Mouse (Mus musculus): ENCODE results near the gene Tstd3. TPM values are rescaled to one million over a fixed set of nuclear protein-coding genes. Genes with fewer than 3 reads are reported as not detected.
A peak's percentile ranks its signal among the peaks of the same experiment; 100 is the strongest.
"Not testable (repeated sequence)": the region's sequence is repeated elsewhere in the genome, so short reads cannot be mapped to it uniquely, and the experiment has no call there.

Gene Tstd3
- polyA plus RNA-seq, 1 experiment, result 44.4 TPM

DNA sequence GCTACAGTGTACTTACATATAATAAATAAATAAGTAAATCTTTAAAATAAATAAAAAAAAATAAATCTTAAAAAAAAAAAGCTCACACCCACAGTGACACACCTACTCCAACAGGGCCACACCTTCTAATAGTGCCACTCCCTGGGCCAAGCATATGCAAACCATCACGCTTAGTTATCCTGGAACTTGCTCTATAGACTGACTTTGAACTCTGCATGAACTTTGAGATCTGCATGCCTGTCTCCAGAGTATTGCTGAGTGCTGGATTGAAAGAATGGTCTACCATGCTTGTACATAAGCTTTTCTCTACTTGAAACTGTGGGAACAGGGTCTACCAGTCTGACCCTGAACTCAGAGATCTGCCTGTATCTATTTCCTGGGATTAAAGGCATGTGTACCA lies 4.1 kb upstream of the Tstd3 start:
- no peak overlapping the region for H3K27ac ChIP-seq (replicated peaks; ENCODE audit: low read depth, low read length)
- H3K4me3 ChIP-seq (ENCODE audit: insufficient read depth, low read depth, low read length), result no peak overlapping the region
- H3K4me1 ChIP-seq (ENCODE audit: control insufficient read depth, insufficient read depth, insufficient read length, low read length), result peaks cover 3% of the 10 kb centered on the region; the same call in 1 of the 2 replicates

DNA sequence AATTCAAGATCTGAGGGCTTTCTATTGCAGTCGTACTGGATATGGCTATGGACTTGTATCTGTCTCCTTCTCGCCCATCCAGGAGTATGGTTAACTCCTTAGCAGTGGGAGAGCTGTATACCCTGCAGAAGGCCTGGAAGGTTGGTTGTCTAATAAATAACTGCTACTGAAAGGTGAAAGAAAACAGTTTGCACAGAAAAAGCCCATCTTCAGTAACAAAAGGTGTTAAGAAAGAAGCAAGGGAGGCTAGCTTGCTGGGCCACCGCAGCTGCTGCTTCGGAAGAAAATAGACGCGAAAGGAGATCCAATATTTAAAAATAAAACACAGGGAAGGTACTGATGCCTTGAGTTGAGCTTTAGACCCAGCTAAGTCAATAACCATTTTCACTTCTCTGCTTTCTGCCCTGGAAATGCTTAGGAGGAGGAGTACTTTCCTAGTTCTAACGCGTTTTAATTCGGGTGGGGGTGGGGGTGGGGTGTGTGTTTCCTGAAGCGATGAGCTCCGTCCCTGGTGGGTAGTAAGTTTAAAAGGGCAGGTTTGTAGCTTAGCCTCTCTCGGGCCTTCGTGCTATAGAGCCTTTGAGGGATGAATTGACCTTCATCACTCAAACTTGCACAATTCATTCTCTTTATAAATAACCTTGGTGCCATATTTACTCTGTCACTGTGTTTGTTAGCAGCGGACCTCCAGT lies 695 bp downstream of the Tstd3 start:
- Histone ChIP-seq H3K4me3 (ENCODE audit: insufficient read depth, low read depth, low read length) (peak overlapping the region; percentile 83), H3K4me1 (ENCODE audit: control insufficient read depth, insufficient read depth, insufficient read length, low read length) (peaks cover 3% of the 10 kb centered on the region; the same call in 1 of the 2 replicates), H3K27ac (replicated peaks; ENCODE audit: low read depth, low read length) (peak overlapping the region; percentile 42; the same call in 1 of the 2 replicates)

DNA sequence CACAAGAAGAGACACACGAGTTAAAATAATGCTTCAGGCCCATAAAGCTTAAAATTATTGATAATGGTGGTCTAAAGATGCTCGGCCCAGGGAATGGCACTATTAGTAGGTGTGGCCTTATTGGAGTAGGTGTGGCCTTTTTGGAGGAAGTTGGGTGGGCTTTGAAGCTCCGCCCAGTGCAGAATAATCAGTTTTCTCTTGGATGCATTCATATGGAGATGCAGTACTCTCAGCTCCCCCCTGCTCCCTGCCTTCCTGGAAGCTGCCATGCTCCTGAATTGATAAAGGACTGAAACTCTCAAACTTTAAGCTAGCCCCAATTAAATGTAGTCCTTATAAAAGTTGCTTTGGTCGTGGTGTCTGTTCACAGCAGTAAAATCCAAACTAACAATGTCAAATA lies 3.2 kb downstream of the Tstd3 start:
- H3K4me3 ChIP-seq (ENCODE audit: insufficient read depth, low read depth, low read length), result no peak overlapping the region
- peaks cover 3% of the 10 kb centered on the region; the same call in 1 of the 2 replicates for H3K4me1 ChIP-seq (ENCODE audit: control insufficient read depth, insufficient read depth, insufficient read length, low read length)
- H3K27ac ChIP-seq (replicated peaks; ENCODE audit: low read depth, low read length), result no peak overlapping the region

DNA sequence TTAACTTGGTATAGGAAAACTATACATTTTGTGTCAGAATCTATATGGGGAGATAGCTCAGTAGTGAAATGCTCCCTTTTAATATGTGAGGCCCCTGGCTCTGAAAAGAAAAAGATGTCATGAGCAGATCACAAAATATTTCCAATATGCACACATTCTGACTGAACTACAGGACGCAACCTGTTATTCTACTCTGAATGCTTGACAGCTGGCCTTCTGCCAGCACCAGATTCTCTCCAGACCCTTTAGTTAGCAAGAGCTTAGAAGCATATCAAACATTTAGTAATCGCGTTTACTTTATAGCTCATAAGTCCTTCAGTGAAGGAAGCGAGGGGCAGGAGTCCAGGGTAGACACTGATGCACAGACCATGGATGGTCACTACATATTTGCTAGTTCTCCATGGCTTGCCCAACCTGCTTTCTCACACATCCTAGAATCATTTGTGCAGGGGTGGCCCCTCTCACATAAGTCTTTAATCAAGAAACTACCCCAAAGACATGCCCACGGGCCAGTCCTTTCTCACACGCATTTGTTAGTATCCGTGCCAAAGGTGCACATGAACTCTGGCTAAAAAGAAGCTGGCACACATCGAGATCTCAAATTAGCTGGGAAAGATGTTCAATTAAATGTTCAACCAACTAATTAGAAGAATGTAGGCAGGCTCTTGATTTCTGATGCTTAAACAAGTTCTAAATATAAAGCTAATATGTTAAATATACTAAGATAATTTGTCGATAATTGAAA lies 5.4 kb downstream of the Tstd3 start:
- Histone ChIP-seq H3K27ac (replicated peaks; ENCODE audit: low read depth, low read length) (no peak overlapping the region), H3K4me1 (ENCODE audit: control insufficient read depth, insufficient read depth, insufficient read length, low read length) (peaks cover 3% of the 10 kb centered on the region; the same call in 1 of the 2 replicates), H3K4me3 (ENCODE audit: insufficient read depth, low read depth, low read length) (no peak overlapping the region)

DNA sequence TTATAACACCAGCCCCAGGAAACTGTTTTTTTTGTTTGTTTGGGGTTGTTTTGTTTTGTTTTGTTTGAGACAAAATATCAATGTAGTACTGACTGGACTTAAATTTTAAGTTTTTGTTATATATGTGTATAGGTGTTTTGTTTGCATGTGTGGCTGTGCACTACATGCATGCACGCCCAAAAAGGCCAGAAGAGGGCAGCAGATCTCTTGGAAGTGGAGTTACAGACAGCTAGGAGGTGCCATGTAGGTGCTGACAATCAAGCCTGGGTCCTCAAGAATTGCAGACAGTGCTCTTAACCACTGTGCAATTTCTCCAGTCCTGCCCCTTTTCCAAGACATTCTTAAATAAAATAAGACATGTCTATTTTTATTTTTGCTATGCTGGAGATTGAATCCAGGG lies 8.2 kb downstream of the Tstd3 start:
- no peak overlapping the region for H3K27ac ChIP-seq (replicated peaks; ENCODE audit: low read depth, low read length)
- no peaks in the 10 kb centered on the region for H3K4me1 ChIP-seq (ENCODE audit: control insufficient read depth, insufficient read depth, insufficient read length, low read length)
- no peak overlapping the region for H3K4me3 ChIP-seq (ENCODE audit: insufficient read depth, low read depth, low read length)

DNA sequence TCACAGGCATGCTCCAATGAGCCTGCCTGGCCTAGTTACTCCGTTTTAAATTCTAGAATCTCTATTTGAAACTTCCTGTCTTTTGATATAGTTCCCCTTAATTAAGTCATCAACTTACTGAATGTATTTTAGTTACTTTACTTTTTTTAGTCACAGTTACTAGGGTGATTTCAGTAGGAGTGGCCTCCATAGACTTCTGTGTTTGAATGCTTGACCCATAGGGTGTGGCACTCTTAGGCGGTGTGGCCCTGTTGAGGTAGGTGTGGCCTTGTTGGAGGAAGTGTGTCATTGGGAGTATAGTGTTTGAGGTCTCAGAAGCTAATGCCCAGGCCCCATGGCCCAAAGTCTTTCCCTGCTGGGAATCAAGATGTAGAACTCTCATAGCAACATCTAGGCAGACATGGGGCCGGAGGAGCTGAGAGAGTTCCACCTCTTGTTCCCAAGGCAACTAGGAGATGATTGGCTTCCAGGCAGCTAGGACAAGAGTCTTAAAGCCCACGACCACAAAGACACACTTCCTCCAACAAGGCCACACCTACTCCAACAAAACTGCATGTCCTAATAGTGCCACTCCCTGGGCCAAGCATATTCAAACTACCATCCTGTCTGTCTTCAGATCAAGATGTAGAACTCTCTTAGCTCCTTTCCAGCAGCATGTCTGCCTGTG lies 11.8 kb downstream of the Tstd3 start:
- Histone ChIP-seq H3K27ac (replicated peaks; ENCODE audit: low read depth, low read length) (no peak overlapping the region), H3K4me3 (ENCODE audit: insufficient read depth, low read depth, low read length) (no peak overlapping the region), H3K4me1 (ENCODE audit: control insufficient read depth, insufficient read depth, insufficient read length, low read length) (no peaks in the 10 kb centered on the region)

DNA sequence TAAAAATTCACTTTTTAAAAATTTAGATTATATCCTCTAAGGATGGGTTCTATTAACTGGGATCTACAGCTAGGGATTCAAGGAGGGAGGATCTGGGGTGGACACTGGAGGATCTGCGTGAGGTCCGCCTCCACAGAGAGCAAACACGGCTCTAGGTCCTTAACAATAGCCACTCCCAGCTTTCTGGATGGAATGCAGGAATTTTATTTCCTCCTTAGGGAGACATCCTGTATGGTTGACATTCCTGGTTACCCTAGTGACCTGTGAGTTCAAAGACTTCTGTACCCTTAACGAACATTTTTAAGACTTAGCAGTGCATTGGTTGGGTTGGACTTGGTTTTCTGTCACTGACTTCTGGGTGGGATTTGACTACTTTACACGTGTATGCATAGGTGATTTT lies 21.3 kb downstream of the Tstd3 start:
- Histone ChIP-seq H3K4me1 (ENCODE audit: control insufficient read depth, insufficient read depth, insufficient read length, low read length) (no peaks in the 10 kb centered on the region), H3K4me3 (ENCODE audit: insufficient read depth, low read depth, low read length) (no peak overlapping the region), H3K27ac (replicated peaks; ENCODE audit: low read depth, low read length) (no peak overlapping the region)

DNA sequence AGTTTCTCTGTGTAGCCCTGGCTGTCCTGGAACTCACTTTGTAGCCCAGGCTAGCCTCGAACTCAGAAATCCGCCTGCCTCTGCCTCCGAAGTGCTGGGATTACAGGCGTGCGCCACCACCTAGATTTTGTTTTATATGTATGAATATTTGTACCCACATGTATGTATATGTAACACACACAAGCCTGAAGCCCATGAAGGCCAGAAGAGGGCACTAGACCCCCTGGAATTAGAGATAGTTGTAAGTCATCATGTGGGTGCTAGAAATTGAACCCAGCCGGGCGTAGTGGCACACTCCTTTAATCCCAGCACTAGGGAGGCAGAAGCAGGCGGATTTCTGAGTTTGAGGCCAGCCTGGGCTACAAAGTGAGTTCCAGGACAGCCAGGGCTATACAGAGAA lies 22.9 kb downstream of the Tstd3 start:
- H3K4me1 ChIP-seq (ENCODE audit: control insufficient read depth, insufficient read depth, insufficient read length, low read length); H3K27ac ChIP-seq (replicated peaks; ENCODE audit: low read depth, low read length); H3K4me3 ChIP-seq (ENCODE audit: insufficient read depth, low read depth, low read length): not testable (repeated sequence)

DNA sequence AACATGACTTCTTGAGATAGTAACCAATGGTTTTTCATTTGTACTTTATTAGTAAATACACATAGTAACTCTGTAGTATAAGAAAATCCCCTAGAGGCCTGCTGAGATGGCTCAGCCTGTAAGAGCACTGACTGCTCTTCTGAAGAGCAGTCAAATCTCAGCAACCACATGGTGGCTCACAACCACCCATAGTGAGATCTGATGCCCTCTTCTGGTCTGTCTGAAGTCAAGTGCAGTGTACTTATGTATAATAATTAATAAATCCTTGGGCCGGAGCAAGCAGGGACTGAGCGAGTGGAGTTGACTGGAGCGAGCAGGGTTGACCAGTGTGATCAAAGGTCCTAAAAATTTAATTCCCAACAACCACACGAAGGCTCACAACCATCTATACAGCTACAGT lies 27.8 kb downstream of the Tstd3 start:
- Histone ChIP-seq H3K27ac (replicated peaks; ENCODE audit: low read depth, low read length) (no peak overlapping the region), H3K4me3 (ENCODE audit: insufficient read depth, low read depth, low read length) (no peak overlapping the region), H3K4me1 (ENCODE audit: control insufficient read depth, insufficient read depth, insufficient read length, low read length) (no peaks in the 10 kb centered on the region)

DNA sequence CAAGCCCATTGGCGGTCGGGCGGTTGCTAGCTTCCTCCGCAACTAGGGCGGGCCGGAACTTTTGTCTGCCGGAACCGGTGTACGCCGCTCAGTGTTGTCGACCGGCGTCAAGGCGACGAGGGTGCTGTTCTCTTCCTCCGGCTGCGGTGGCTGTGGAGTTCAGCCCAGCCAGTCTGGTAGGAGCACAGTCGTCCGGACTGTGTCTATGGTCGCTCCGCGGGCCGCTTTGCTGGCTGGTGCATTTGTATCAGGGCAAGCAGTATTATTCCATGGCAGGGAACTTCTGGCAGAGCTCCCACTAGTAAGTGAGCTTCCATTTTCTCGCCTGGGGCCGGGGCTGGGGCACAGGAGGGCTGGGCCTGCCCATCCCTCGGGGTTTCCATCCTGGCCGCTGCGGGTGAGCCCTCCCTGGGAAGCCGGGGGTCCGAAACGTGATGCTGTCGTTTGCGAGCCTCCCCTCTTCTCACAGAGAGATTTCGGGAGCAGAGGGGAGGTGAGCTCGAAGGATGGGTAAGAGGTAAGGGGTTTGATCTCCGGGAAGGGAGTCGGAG lies 39.3 kb downstream of the Tstd3 start, which contains the start of gene Ccnc:
Ccnc (plus strand) TSS at position 87 of the 551 bp plus-strand sequence.
- no peaks in the 10 kb centered on the region for H3K4me1 ChIP-seq (ENCODE audit: control insufficient read depth, insufficient read depth, insufficient read length, low read length)
- H3K4me3 ChIP-seq (ENCODE audit: insufficient read depth, low read depth, low read length), result peak within 1 kb of the TSS; percentile 91
- H3K27ac ChIP-seq (replicated peaks; ENCODE audit: low read depth, low read length), result peak within 1 kb of the TSS; percentile 56; the same call in 1 of the 2 replicates

DNA sequence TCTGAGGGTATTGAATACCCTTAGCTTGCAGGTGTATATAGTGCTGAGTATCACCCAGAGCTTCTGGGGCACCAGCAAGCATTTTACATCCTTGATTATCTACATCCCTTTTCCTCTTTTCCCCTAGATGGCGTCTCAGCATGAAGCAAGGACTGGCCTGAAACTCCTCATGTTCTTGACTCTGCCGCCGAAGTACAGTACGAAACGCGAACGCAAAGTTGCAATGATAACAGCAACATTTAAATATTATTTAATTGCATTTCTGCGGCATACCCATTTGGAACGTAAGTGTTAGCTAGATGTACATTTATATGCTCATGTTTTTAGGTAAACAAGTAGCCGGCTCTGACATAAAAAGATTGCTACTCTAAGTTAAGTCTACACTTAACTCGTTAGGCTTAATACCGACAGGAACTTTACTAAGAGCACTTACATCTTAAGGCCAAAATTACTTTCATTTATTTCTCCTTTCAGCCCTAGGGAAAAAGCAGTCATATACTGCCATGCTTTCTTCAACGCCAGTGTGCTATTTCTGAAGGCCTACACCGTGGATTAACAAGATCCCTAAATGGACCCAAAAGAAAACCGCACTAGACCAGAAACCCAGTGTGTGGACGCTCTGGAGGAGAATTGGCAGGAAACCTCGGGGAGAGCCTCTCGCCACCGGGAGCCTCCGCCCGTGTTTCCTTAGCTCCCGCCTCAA lies 39.9 kb downstream of the Tstd3 start:
- Histone ChIP-seq H3K4me3 (ENCODE audit: insufficient read depth, low read depth, low read length) (peak overlapping the region; percentile 91), H3K27ac (replicated peaks; ENCODE audit: low read depth, low read length) (no peak overlapping the region)

DNA sequence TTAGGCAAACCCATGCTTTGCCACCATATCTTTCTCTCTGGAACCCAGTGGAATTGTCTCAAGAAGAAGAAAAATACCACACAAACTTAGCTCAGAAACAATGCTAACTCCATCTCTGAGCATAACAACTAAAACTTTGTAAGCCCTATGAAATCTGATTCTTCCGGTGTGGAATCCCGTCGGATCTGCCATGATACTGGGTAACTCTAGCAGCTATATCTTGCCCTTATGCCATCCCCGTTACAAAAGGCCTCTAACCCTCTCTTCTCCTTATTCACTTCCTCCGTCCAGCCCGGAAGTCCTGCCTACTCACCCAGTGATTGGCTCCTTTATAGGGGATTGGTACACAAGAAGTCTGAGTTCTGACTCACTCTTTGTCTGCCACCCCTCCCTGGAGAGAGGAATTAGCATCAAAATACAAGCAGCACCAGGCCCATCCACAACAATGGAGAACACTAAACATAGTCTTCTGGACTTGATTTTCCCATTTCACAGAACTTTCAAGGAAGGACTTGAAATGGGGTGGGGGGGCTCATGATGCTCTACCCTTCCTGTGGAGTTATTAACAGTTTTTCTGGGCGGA lies 44.2 kb downstream of the Tstd3 start:
- H3K4me3 ChIP-seq (ENCODE audit: insufficient read depth, low read depth, low read length), result no peak overlapping the region
- H3K4me1 ChIP-seq (ENCODE audit: control insufficient read depth, insufficient read depth, insufficient read length, low read length), result no peaks in the 10 kb centered on the region
- no peak overlapping the region for H3K27ac ChIP-seq (replicated peaks; ENCODE audit: low read depth, low read length)

More for the DNA sequence above, 39.9 kb downstream of the Tstd3 start:
- no peaks in the 10 kb centered on the region for H3K4me1 ChIP-seq (ENCODE audit: control insufficient read depth, insufficient read depth, insufficient read length, low read length)

DNA sequence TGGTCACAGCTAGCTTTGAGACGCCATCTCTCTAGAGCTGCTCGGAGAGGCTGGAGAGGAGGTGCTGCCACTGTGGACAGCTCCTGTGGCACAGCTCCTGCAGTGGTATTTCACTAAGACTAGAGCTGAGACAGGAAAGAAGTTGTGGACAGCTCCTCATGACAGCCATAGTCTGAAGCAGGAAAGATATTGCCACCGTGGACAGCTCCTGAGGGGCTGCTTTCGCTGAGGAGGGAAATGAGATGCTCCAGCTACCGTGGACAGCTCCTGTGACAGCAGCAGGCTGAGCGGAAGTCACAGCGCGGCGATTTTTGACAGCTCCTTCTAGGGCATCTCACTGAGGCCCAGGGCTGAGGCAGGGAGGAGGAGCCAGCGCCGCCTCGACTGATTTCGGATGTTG lies 54.9 kb downstream of the Tstd3 start:
- Histone ChIP-seq H3K4me3 (ENCODE audit: insufficient read depth, low read depth, low read length) (no peak overlapping the region), H3K4me1 (ENCODE audit: control insufficient read depth, insufficient read depth, insufficient read length, low read length) (no peaks in the 10 kb centered on the region), H3K27ac (replicated peaks; ENCODE audit: low read depth, low read length) (no peak overlapping the region)

Measured in brown adipose tissue, adult 24 weeks (tissue).